Mouse (Mus musculus): ENCODE results near the gene D630003M21Rik.

GRCm38 (mm10) chr2:158156487-158156886 lies 72.5 kb downstream of the D630003M21Rik start:
- TF ChIP-seq CTCF (IDR thresholded peaks at IDR 0.05; ENCODE audit: extremely low read depth, insufficient read length, insufficient replicate concordance, low read depth, low read length) (no peak), POLR2A (IDR thresholded peaks at IDR 0.05; ENCODE audit: low read depth, low read length) (no peak)

All from small intestine, adult 2 months (tissue).